Mouse (Mus musculus) liver, adult 2 months (tissue): ENCODE measurements around the gene Srsf3. TPM values are rescaled to one million over a fixed set of nuclear protein-coding genes. Genes with fewer than 3 reads are reported as not detected.
A peak's percentile ranks its signal among the peaks of the same experiment; 100 is the strongest.

Source experiments
- DNase-seq: peaks from one replicate; pipeline ENCODE4 v3.0.0-alpha.2; 2011; ENCODE audit warnings: low read depth, low spot score; ENCODE audit errors: extremely low read depth
- H3K27ac ChIP-seq: fragments of 200-500 bp; replicated peaks from 2 replicates; pipeline ENCODE4 v1.5.1; 2012; ENCODE audit warnings: low read depth, mild to moderate bottlenecking, control low read depth, inconsistent platforms, low read length; ENCODE audit not compliant: insufficient read depth
- H3K27me3 ChIP-seq: fragments of 200-500 bp; 2 replicates; pipeline ENCODE4 v1.6.1; 2012; ENCODE audit warnings: mild to moderate bottlenecking, moderate library complexity, low read length, inconsistent platforms; ENCODE audit not compliant: control insufficient read depth, insufficient read depth
- H3K36me3 ChIP-seq: fragments of 200-500 bp; 2 replicates; pipeline ENCODE4 v1.6.1; 2012; ENCODE audit warnings: low read length, inconsistent platforms; ENCODE audit not compliant: control insufficient read depth, insufficient read depth
- H3K4me1 ChIP-seq: fragments of 200-500 bp; 2 replicates; pipeline ENCODE4 v1.6.1; 2011; ENCODE audit warnings: low read length; ENCODE audit not compliant: control insufficient read depth, insufficient read depth
- H3K4me3 ChIP-seq: fragments of 200-500 bp; 2 replicates; pipeline ENCODE4 v1.5.1; 2011; ENCODE audit warnings: low read depth, mild to moderate bottlenecking, control low read depth, low read length, moderate library complexity; ENCODE audit not compliant: insufficient read depth
- H3K79me2 ChIP-seq: fragments of 200-500 bp; 2 replicates; pipeline ENCODE4 v1.6.1; 2012; ENCODE audit warnings: inconsistent platforms, mild to moderate bottlenecking, low read length, moderate library complexity; ENCODE audit not compliant: control insufficient read depth, insufficient read depth
- H3K9ac ChIP-seq: fragments of 200-500 bp; 2 replicates; pipeline ENCODE4 v1.6.1; 2012; ENCODE audit warnings: low read depth, mild to moderate bottlenecking, control low read depth, inconsistent platforms, low read length
- CTCF ChIP-seq: fragments of 200-500 bp; IDR thresholded peaks from 2 replicates; pipeline ENCODE4 v1.5.1; 2011; ENCODE audit warnings: low read depth, low read length, control low read depth
- POLR2A ChIP-seq: fragments of 200-500 bp; IDR thresholded peaks from 2 replicates; pipeline ENCODE4 v1.6.1; 2011; ENCODE audit warnings: low read length, control low read depth; ENCODE audit not compliant: insufficient read depth; ENCODE audit errors: extremely low read depth
- WGBS: fragments of 180-500 bp; shearing (Covaris S2); methylation state at CpG from one replicate; pipeline ENCODE4 v1.1.7; 2018; 5-methylcytosine and 5-hydroxymethylcytosine counted together
- polyA plus RNA-seq: library from polyadenylated mRNA; depleted of rRNA; stranded (reverse); fragments of >200 nt; gene quantifications from 2 replicates; pipeline ENCODE4 v1.2.3, GENCODE M21; 2012
- total RNA-seq: library from RNA; depleted of rRNA; stranded (reverse); fragments of >200 nt; gene quantifications from 2 replicates; pipeline ENCODE4 v1.2.3, GENCODE M21; 2014

Gene Srsf3
- total and polyA plus RNA-seq, 2 experiments = 40.1 to 47.3 TPM

DNA sequence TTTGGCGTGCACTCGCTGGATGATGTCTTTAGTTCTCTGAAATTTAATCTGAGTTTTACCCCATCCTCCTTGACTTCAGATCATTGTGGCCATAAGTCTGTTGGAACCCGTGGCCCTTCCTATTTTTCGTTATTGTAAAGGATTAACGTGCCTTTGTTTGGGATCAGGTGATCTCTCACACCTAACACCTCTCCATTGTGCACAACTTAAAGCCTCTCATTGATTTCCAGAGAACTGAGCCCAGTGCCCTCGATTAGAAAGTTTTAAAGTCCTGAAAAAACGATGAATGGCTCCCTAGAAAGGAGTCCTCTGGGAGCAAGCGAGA, 24.1 kb upstream of the Srsf3 start:
- no peak for DNase-seq
- no peaks in the 10 kb centered on the region for H3K36me3 ChIP-seq
- H3K79me2 ChIP-seq = peaks cover 18% of the 10 kb centered on the region
- H3K27me3 ChIP-seq = no peaks in the 10 kb centered on the region
- H3K4me1 ChIP-seq = peaks cover 11% of the 10 kb centered on the region
- TF ChIP-seq POLR2A (no peak), CTCF (no peak)
- peak overlapping the region; percentile 98 for H3K4me3 ChIP-seq
- H3K9ac ChIP-seq = peak overlapping the region; percentile 98
- 17% methylated on average over 8 of the region's 8 CpGs for WGBS
- H3K27ac ChIP-seq = peak overlapping the region; percentile 94

GRCm38 (mm10) chr17:29009181-29009580, 23.2 kb upstream of the Srsf3 start:
- Histone ChIP-seq H3K27ac (no peak overlapping the region), H3K36me3 (no peaks in the 10 kb centered on the region), H3K27me3 (no peaks in the 10 kb centered on the region), H3K79me2 (peaks cover 14% of the 10 kb centered on the region), H3K4me3 (no peak overlapping the region), H3K9ac (no peak overlapping the region), H3K4me1 (peaks cover 11% of the 10 kb centered on the region)
- 90% methylated on average over 4 of the region's 4 CpGs for WGBS
- no peak for TF ChIP-seq POLR2A
- TF ChIP-seq CTCF = no peak
- no peak for DNase-seq

- Histone ChIP-seq H3K79me2 (no peaks in the 10 kb centered on the region), H3K27me3 (no peaks in the 10 kb centered on the region), H3K27ac (no peak overlapping the region), H3K4me1 (no peaks in the 10 kb centered on the region), H3K9ac (no peak overlapping the region), H3K36me3 (no peaks in the 10 kb centered on the region), H3K4me3 (no peak overlapping the region)
- no peak for TF ChIP-seq CTCF
- no peak for TF ChIP-seq POLR2A
- no peak for DNase-seq
These were observed 18.2 kb upstream of the Srsf3 start for GRCm38 (mm10) chr17:29014235-29014634.

DNA sequence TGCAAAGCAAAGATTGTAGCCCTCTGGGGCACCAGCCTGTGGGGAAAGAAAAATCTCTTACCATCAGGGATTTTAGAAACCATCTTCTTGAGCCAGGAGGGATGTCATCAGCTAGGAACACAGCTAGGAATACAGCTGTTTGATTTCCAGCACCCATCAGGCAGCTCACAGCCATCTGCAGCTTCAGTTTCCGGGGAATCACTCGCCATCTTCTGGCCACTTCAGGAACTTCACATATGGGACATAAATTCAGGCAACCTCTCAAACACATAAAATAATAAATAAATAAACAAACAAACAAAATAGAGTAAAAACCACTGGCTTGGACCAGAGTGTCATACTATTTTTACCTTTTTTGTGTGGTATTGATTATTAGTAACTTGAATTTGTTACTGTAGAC, 16.8 kb upstream of the Srsf3 start:
- no peak overlapping the region for H3K9ac ChIP-seq
- H3K79me2 ChIP-seq = no peaks in the 10 kb centered on the region
- no peaks in the 10 kb centered on the region for H3K4me1 ChIP-seq
- no peak overlapping the region for H3K27ac ChIP-seq
- 55% methylated on average over 2 of the region's 2 CpGs for WGBS
- H3K4me3 ChIP-seq = no peak overlapping the region
- no peak for DNase-seq
- TF ChIP-seq POLR2A (no peak), CTCF (peak; percentile 70)
- no peaks in the 10 kb centered on the region for H3K36me3 ChIP-seq
- no peaks in the 10 kb centered on the region for H3K27me3 ChIP-seq

DNA sequence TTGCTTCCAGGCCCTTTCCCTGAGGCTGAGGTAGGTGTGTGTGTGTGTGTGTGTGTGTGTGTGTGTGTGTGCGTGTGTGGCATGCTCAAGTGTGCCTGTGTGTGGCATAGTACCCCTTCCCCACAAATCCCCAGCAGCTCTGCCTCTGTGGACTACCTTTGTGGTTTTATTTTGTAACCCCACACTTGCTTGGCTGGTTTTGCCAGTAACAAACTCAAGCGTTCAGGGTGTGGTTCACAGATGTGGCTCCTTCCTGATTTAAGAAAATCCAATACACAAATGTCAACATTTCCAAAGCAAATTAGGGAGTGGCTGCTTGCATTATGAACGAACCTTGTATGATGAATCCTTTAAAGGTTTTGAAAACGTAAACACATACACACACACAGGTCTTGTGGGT, 15.7 kb upstream of the Srsf3 start:
- Histone ChIP-seq H3K4me3 (no peak overlapping the region), H3K36me3 (no peaks in the 10 kb centered on the region), H3K9ac (no peak overlapping the region), H3K27me3 (no peaks in the 10 kb centered on the region), H3K4me1 (no peaks in the 10 kb centered on the region), H3K27ac (no peak overlapping the region), H3K79me2 (no peaks in the 10 kb centered on the region)
- DNase-seq = no peak
- no peak for TF ChIP-seq CTCF
- no peak for TF ChIP-seq POLR2A
- 88% methylated on average over 4 of the region's 4 CpGs for WGBS

- Histone ChIP-seq H3K36me3 (no peaks in the 10 kb centered on the region), H3K9ac (no peak overlapping the region), H3K27ac (no peak overlapping the region), H3K79me2 (no peaks in the 10 kb centered on the region), H3K4me1 (no peaks in the 10 kb centered on the region), H3K27me3 (no peaks in the 10 kb centered on the region), H3K4me3 (no peak overlapping the region)
- TF ChIP-seq POLR2A (no peak), CTCF (peak; percentile 42)
- WGBS = 72% methylated on average over 11 of the region's 11 CpGs
- DNase-seq = no peak
These were observed 14.0 kb upstream of the Srsf3 start for GRCm38 (mm10) chr17:29018292-29018984.
